Mouse (Mus musculus) kidney, embryonic 14.5 days (tissue): Measurements from ENCODE around the gene Pdpk1. TPM values are rescaled to one million over a fixed set of nuclear protein-coding genes. Genes with fewer than 3 reads are reported as not detected.

Source experiments
- ATAC-seq: fragments of 200-750 bp; cut with Nextera tagmentation; 2 replicates; pipeline ENCODE4 v1.8.0; 2017; ENCODE audit warnings: moderate number of reproducible peaks, mild to moderate bottlenecking, moderate TSS enrichment, moderate library complexity; ENCODE audit not compliant: low FRiP score, low TSS enrichment
- H3K27ac ChIP-seq: fragments of 300-500 bp; sonication (generic); 2 replicates; pipeline ENCODE4 v1.5.1; 2014; ENCODE audit warnings: low read depth, mild to moderate bottlenecking, low read length, moderate library complexity, mixed read lengths
- H3K27me3 ChIP-seq: fragments of 300-500 bp; sonication (generic); 2 replicates; pipeline ENCODE4 v1.6.1; 2014; ENCODE audit warnings: mild to moderate bottlenecking, low read length; ENCODE audit not compliant: control insufficient read depth, insufficient read depth
- H3K36me3 ChIP-seq: fragments of 300-500 bp; sonication (generic); 2 replicates; pipeline ENCODE4 v1.6.1; 2014; ENCODE audit warnings: low read length, mixed read lengths; ENCODE audit not compliant: control insufficient read depth, insufficient read depth
- H3K4me1 ChIP-seq: fragments of 300-500 bp; sonication (generic); 2 replicates; pipeline ENCODE4 v1.6.1; 2014; ENCODE audit warnings: low read length, mixed read lengths; ENCODE audit not compliant: control insufficient read depth, insufficient read depth
- H3K4me2 ChIP-seq: fragments of 300-500 bp; sonication (generic); replicated peaks from 2 replicates; pipeline ENCODE4 v1.6.1; 2014; ENCODE audit warnings: low read depth, mild to moderate bottlenecking, low read length
- H3K4me3 ChIP-seq: fragments of 300-500 bp; sonication (generic); 2 replicates; pipeline ENCODE4 v1.5.1; 2014; ENCODE audit warnings: mild to moderate bottlenecking, low read length
- H3K9ac ChIP-seq: fragments of 300-500 bp; sonication (generic); 2 replicates; pipeline ENCODE4 v1.6.1; 2014; ENCODE audit warnings: low read depth, mild to moderate bottlenecking, low read length, moderate library complexity
- H3K9me3 ChIP-seq: fragments of 300-500 bp; sonication (generic); 2 replicates; pipeline ENCODE4 v1.6.1; 2016; ENCODE audit warnings: low read length; ENCODE audit not compliant: control insufficient read depth
- WGBS: fragments of 180-500 bp; shearing (Covaris S2); extraction: QIAGEN DNeasy Blood & Tissue Kit; methylation state at CpG from one replicate; pipeline ENCODE4 v1.1.7; 2014; 5-methylcytosine and 5-hydroxymethylcytosine counted together
- polyA plus RNA-seq: library from polyadenylated mRNA; unstranded; fragments of >200 nt; fragmentation: Nextera tagmentation; extraction: Ambion mirVana; gene quantifications from 2 replicates; pipeline ENCODE4 v1.2.1, GENCODE M21; 2014

Gene Pdpk1
- polyA plus RNA-seq, 1 experiment from 2014 or later = 44.0 TPM

DNA sequence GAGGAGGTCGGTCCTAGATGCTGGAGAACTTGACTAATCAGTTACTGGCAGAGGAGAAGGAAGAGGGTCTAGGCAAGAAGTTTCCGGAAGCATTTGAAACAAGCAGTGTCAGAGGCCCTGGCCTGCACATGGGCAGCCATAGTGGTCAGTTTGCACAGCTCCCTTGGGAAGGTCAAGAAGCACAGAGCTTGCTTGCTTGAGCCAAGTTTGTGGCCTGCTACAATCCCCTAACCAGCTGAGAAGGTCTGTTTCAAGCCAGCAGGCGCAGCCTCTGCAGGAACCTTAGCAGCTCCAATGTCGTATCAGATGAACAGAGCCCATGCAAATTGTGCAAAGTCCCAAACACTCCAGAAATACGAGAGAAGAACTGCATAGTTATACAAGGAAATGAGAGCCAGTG is 102.7 kb downstream of the Pdpk1 start:
- Histone ChIP-seq H3K9me3 (no peaks in the 10 kb centered on the region), H3K36me3 (peaks cover 43% of the 10 kb centered on the region), H3K4me1 (no peaks in the 10 kb centered on the region), H3K4me3 (no peak overlapping the region), H3K9ac (no peak overlapping the region), H3K27ac (no peak overlapping the region), H3K4me2 (no peak overlapping the region), H3K27me3 (no peaks in the 10 kb centered on the region)
- ATAC-seq = no peak
- WGBS = 84% methylated on average over 5 of the region's 5 CpGs

- H3K4me3 ChIP-seq = no peak overlapping the region
- H3K36me3 ChIP-seq = peaks cover 26% of the 10 kb centered on the region
- H3K27me3 ChIP-seq = no peaks in the 10 kb centered on the region
- no peak for ATAC-seq
- 47% methylated on average over 5 of the region's 5 CpGs for WGBS
- no peaks in the 10 kb centered on the region for H3K9me3 ChIP-seq
- no peak overlapping the region for H3K4me2 ChIP-seq
- no peak overlapping the region for H3K27ac ChIP-seq
- no peaks in the 10 kb centered on the region for H3K4me1 ChIP-seq
- no peak overlapping the region for H3K9ac ChIP-seq
Measured at GRCm38 (mm10) chr17:24046026-24046425, 104.7 kb downstream of the Pdpk1 start.

- Histone ChIP-seq H3K27ac (no peak overlapping the region), H3K9me3 (no peaks in the 10 kb centered on the region), H3K36me3 (peaks cover 22% of the 10 kb centered on the region), H3K9ac (no peak overlapping the region), H3K4me1 (no peaks in the 10 kb centered on the region), H3K4me3 (no peak overlapping the region), H3K4me2 (no peak overlapping the region), H3K27me3 (no peaks in the 10 kb centered on the region)
- WGBS = 80% methylated on average over 10 of the region's 10 CpGs
- no peak for ATAC-seq
Measured at GRCm38 (mm10) chr17:24045608-24046007, 105.1 kb downstream of the Pdpk1 start.

GRCm38 (mm10) chr17:24044482-24044881 is 106.2 kb downstream of the Pdpk1 start:
- peaks cover 15% of the 10 kb centered on the region for H3K36me3 ChIP-seq
- H3K9me3 ChIP-seq = no peaks in the 10 kb centered on the region
- H3K9ac ChIP-seq = no peak overlapping the region
- no peaks in the 10 kb centered on the region for H3K27me3 ChIP-seq
- no peak overlapping the region for H3K27ac ChIP-seq
- WGBS = 52% methylated on average over 5 of the region's 5 CpGs
- no peak overlapping the region for H3K4me3 ChIP-seq
- no peaks in the 10 kb centered on the region for H3K4me1 ChIP-seq
- ATAC-seq = no peak
- no peak overlapping the region for H3K4me2 ChIP-seq

- Histone ChIP-seq H3K4me1 (no peaks in the 10 kb centered on the region), H3K9ac (no peak within 1 kb of the TSS), H3K4me3 (no peak within 1 kb of the TSS), H3K9me3 (no peaks in the 10 kb centered on the region), H3K4me2 (no peak within 1 kb of the TSS), H3K36me3 (no peaks in the 10 kb centered on the region), H3K27me3 (no peaks in the 10 kb centered on the region), H3K27ac (no peak within 1 kb of the TSS)
- WGBS = 72% methylated on average over 4 of the region's 4 CpGs
- ATAC-seq = no peak
Measured at GRCm38 (mm10) chr17:24037844-24038243, 112.9 kb downstream of the Pdpk1 start, which contains the start of gene Prss27. TSS of gene Prss27 (plus strand) at chr17:24038144.

DNA sequence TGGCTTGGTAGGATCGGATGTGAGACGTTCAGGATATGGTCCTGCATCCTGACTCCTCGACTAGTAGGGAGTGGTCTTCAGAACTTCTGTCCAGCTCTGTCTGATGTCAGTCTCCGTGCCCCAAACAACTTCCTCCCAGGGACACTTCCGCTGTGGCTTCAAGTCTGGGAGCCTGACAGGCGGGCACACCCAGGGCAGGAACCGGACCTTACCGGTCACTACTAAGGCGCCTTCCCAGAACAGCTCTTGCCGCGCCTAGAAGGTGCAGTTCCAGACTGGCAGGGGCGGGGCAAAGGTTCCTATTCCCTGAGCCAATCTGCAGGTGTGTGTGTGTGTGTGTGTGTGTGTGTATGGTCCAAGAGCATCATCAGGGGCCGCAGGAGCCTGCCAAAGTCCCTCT is 113.4 kb downstream of the Pdpk1 start:
- H3K4me3 ChIP-seq = no peak overlapping the region
- no peak overlapping the region for H3K9ac ChIP-seq
- H3K4me1 ChIP-seq = no peaks in the 10 kb centered on the region
- WGBS = 80% methylated on average over 13 of the region's 13 CpGs
- no peak for ATAC-seq
- H3K4me2 ChIP-seq = no peak overlapping the region
- H3K27me3 ChIP-seq = no peaks in the 10 kb centered on the region
- H3K36me3 ChIP-seq = no peaks in the 10 kb centered on the region
- no peaks in the 10 kb centered on the region for H3K9me3 ChIP-seq
- H3K27ac ChIP-seq = no peak overlapping the region

- no peak for ATAC-seq
- WGBS = 68% methylated on average over 6 of the region's 6 CpGs
- no peaks in the 10 kb centered on the region for H3K27me3 ChIP-seq
- no peak overlapping the region for H3K27ac ChIP-seq
- H3K4me2 ChIP-seq = no peak overlapping the region
- no peaks in the 10 kb centered on the region for H3K36me3 ChIP-seq
- no peaks in the 10 kb centered on the region for H3K4me1 ChIP-seq
- no peaks in the 10 kb centered on the region for H3K9me3 ChIP-seq
- no peak overlapping the region for H3K4me3 ChIP-seq
- no peak overlapping the region for H3K9ac ChIP-seq
Measured at GRCm38 (mm10) chr17:24036954-24037353, 113.8 kb downstream of the Pdpk1 start.

DNA sequence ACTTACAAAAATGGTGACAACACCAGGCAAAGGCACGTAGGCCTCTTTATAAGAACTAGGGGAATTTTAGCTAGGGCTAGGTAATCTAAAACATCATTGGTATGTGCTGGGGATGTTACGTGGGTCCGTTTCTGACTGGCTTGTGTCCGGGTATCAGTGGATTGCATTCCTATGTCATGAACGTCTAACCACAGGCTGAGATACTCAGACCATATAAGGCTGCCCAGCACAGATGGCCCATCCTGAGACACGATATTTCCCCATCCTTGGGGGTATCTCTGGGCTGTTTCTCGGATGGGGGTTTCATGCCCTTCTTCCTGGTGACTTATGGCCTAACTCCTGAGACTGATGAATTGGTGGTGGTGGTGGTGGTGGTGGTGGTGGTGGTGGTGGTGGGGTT is 115.6 kb downstream of the Pdpk1 start:
- H3K4me1 ChIP-seq = no peaks in the 10 kb centered on the region
- no peak overlapping the region for H3K27ac ChIP-seq
- no peak overlapping the region for H3K9ac ChIP-seq
- no peak overlapping the region for H3K4me2 ChIP-seq
- WGBS = 85% methylated on average over 7 of the region's 7 CpGs
- no peaks in the 10 kb centered on the region for H3K27me3 ChIP-seq
- H3K36me3 ChIP-seq = no peaks in the 10 kb centered on the region
- H3K9me3 ChIP-seq = no peaks in the 10 kb centered on the region
- H3K4me3 ChIP-seq = no peak overlapping the region
- ATAC-seq = no peak

- Histone ChIP-seq H3K4me1 (no peaks in the 10 kb centered on the region), H3K27ac (no peak overlapping the region), H3K9ac (no peak overlapping the region), H3K27me3 (no peaks in the 10 kb centered on the region), H3K4me2 (no peak overlapping the region), H3K4me3 (no peak overlapping the region), H3K36me3 (no peaks in the 10 kb centered on the region), H3K9me3 (no peaks in the 10 kb centered on the region)
- ATAC-seq = no peak
- WGBS = 76% methylated on average over 22 of the region's 22 CpGs
Measured at GRCm38 (mm10) chr17:24030551-24030950, 120.2 kb downstream of the Pdpk1 start.

DNA sequence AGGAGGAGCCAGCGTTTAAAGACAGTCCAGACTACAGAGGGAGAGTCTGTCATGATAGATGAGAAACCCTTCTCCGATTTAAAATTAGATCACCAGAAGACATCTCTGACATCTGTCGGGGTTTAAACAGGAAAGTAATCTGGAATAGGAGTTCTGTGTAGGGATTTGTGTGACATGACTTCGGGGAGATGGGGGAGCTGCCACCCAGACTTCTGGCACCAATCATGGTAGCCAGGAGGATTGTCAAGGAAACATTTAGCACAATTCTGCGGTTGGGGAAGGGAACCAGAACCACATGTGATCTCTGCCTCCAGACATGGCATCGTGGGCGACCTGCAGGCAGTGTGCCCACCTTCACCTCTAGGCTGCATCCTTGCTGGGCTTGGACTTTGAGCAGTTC is 121.2 kb downstream of the Pdpk1 start:
- Histone ChIP-seq H3K9ac (no peak overlapping the region), H3K4me3 (no peak overlapping the region), H3K4me1 (no peaks in the 10 kb centered on the region), H3K9me3 (no peaks in the 10 kb centered on the region), H3K27me3 (no peaks in the 10 kb centered on the region), H3K27ac (no peak overlapping the region), H3K4me2 (no peak overlapping the region), H3K36me3 (no peaks in the 10 kb centered on the region)
- WGBS = 82% methylated on average over 7 of the region's 7 CpGs
- ATAC-seq = no peak
